ENCODE assay signal across 8 mouse cellular contexts in genomic region chrX:13208404-13208803, GRCm38 (mm10).
DNase-seq lines count a peak whose midpoint lies in the region; ATAC-seq and TF ChIP-seq lines count a peak whose summit lies in the region.

No protein-coding gene starts in this region.

- no peaks in the 10 kb centered on the region for H3K9me3 ChIP-seq in heart, embryonic 16.5 days (replicated peaks; ENCODE audit: control insufficient read depth, low read length)
- no peaks in the 10 kb centered on the region for H3K9me3 ChIP-seq in hindbrain, embryonic 11.5 days (ENCODE audit: control insufficient read depth, low read length)

- TF ChIP-seq POLR2A in bone marrow macrophage, adult 2 months (IDR thresholded peaks at IDR 0.05; ENCODE audit: borderline replicate concordance, low read depth, low read length): no peak

- peak overlapping the region; percentile 65 for H3K4me2 ChIP-seq in heart, embryonic 16.5 days (ENCODE audit: low read depth, low read length)
- peak overlapping the region; percentile 38 for H3K4me2 ChIP-seq in hindbrain, embryonic 11.5 days (replicated peaks; ENCODE audit: low read depth, low read length)

- H3K36me3 ChIP-seq in heart, embryonic 16.5 days (ENCODE audit: control insufficient read depth, insufficient read depth): no peaks in the 10 kb centered on the region
- H3K36me3 ChIP-seq in hindbrain, embryonic 11.5 days (ENCODE audit: control insufficient read depth, insufficient read depth, low read length): no peaks in the 10 kb centered on the region

- no peak for TF ChIP-seq CTCF in bone marrow macrophage, adult 2 months (IDR thresholded peaks at IDR 0.05; ENCODE audit: low read depth, low read length)

- 18% methylated on average over 6 of the region's 6 CpGs for WGBS in heart, embryonic 16.5 days
- WGBS in hindbrain, embryonic 11.5 days: 38% methylated on average over 6 of the region's 6 CpGs

- H3K4me3 ChIP-seq in heart, embryonic 16.5 days (ENCODE audit: low read length): peak overlapping the region; percentile 47
- H3K4me3 ChIP-seq in bone marrow macrophage, adult 2 months (ENCODE audit: insufficient read depth, low read length): peak overlapping the region; percentile 57
- no peak overlapping the region for H3K4me3 ChIP-seq in hindbrain, embryonic 11.5 days (ENCODE audit: low read depth, low read length)

- H3K27me3 ChIP-seq in heart, embryonic 16.5 days (ENCODE audit: control insufficient read depth, insufficient read depth, low read length): peaks cover 8% of the 10 kb centered on the region
- peaks cover 3% of the 10 kb centered on the region; the same call in 1 of the 2 replicates for H3K27me3 ChIP-seq in hindbrain, embryonic 11.5 days (ENCODE audit: control insufficient read depth, insufficient read depth, low read length)

- ATAC-seq in heart, embryonic 16.5 days (replicated peaks; ENCODE audit: extremely low read depth, insufficient read depth, low FRiP score): no peak
- peak; percentile 28 for ATAC-seq in hindbrain, embryonic 11.5 days (ENCODE audit: low FRiP score)
- ATAC-seq in megakaryocyte-erythroid progenitor cell, adult 5-6 weeks (replicated peaks; ENCODE audit: low FRiP score, low TSS enrichment, poor library complexity, severe bottlenecking): peak; percentile 68

- H3K9ac ChIP-seq in heart, embryonic 16.5 days (ENCODE audit: low read length): peak overlapping the region; percentile 67
- peak overlapping the region; percentile 40; the same call in 1 of the 2 replicates for H3K9ac ChIP-seq in hindbrain, embryonic 11.5 days (ENCODE audit: low read depth, low read length)

- no peak overlapping the region for H3K27ac ChIP-seq in heart, embryonic 16.5 days (ENCODE audit: low read length)
- no peak overlapping the region for H3K27ac ChIP-seq in bone marrow macrophage, adult 2 months (ENCODE audit: insufficient read depth, low read depth, low read length)
- no peak overlapping the region for H3K27ac ChIP-seq in hindbrain, embryonic 11.5 days (ENCODE audit: low read depth, low read length)

- 0 out of 2 replicates have a peak, but pooled peaks cover 2% of the 10 kb centered on the region for H3K4me1 ChIP-seq in heart, embryonic 16.5 days (ENCODE audit: control insufficient read depth, insufficient read depth, low read length)
- H3K4me1 ChIP-seq in bone marrow macrophage, adult 2 months (ENCODE audit: control insufficient read depth, insufficient read depth, low read length): peaks cover 2% of the 10 kb centered on the region; the same call in 1 of the 2 replicates
- H3K4me1 ChIP-seq in hindbrain, embryonic 11.5 days (replicated peaks; ENCODE audit: control insufficient read depth, insufficient read depth, low read length): no peaks in the 10 kb centered on the region

- DNase-seq in heart, adult 11 months: no peak
- no peak for DNase-seq in hindbrain, embryonic 11.5 days (ENCODE audit: low spot score)
- no peak for DNase-seq in right cerebral cortex, postnatal 36 days (ENCODE audit: low spot score in 2 of 2)
- DNase-seq in gastrocnemius, postnatal 25 days: no peak
- no peak for DNase-seq in ovary, postnatal 10 days (ENCODE audit: low spot score)
